Comparison of ENCODE assay signal across 9 mouse cellular contexts in the genomic region with DNA sequence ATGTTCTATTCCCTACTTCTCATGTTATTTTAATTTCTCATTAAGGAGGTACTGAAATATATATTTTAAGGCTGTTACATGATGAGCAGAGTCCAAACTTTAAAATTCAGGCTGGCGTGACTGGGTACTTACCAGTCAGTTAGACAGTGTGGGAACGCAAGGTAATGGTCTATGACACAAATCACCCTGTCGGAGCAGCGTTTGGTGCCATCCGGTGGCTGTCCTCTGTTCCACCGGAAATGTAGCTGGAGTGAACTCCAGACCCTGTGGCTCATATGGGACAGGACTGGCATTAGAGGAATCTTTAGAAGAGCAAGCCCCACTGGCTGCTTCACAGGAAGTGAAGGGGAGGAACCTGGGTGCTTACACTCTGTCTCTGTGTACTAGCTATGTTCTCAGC.
DNase-seq lines count a peak whose midpoint lies in the region; ATAC-seq and TF ChIP-seq lines count a peak whose summit lies in the region.
"Had no signal": no experiment of that assay in that cellular context is flagged by ENCODE, and none has a peak within 500 bp of the region (broad histone marks: within the 10 kb centered on the region; RNA-seq: fewer than 3 reads in every experiment).

No protein-coding gene starts in this region.

- no peaks in the 10 kb centered on the region for H3K9me3 ChIP-seq in heart, postnatal 0 days (replicated peaks; ENCODE audit: control insufficient read depth, low read length)
- no peaks in the 10 kb centered on the region for H3K9me3 ChIP-seq in heart, embryonic 11.5 days (replicated peaks; ENCODE audit: control insufficient read depth, low read length)
- H3K9me3 ChIP-seq in midbrain, postnatal 0 days (ENCODE audit: low read length), result no peaks in the 10 kb centered on the region
- H3K9me3 ChIP-seq: liver, embryonic 15.5 days had no signal

- WGBS in heart, postnatal 0 days, result 43% methylated on average over 6 of the region's 6 CpGs
- 48% methylated on average over 6 of the region's 6 CpGs for WGBS in heart, embryonic 11.5 days (ENCODE audit: insufficient replicate concordance)
- 54% methylated on average over 6 of the region's 6 CpGs for WGBS in midbrain, postnatal 0 days

- H3K4me2 ChIP-seq in heart, postnatal 0 days (ENCODE audit: low read depth, low read length), result no peak overlapping the region
- H3K4me2 ChIP-seq in heart, embryonic 11.5 days, result no peak overlapping the region
- no peak overlapping the region for H3K4me2 ChIP-seq in midbrain, postnatal 0 days (ENCODE audit: low read depth, low read length, poor library complexity, severe bottlenecking)
- H3K4me2 ChIP-seq: liver, embryonic 15.5 days had no signal

- no peak overlapping the region for H3K27ac ChIP-seq in heart, postnatal 0 days (ENCODE audit: low read depth)
- no peak overlapping the region for H3K27ac ChIP-seq in heart, embryonic 11.5 days (ENCODE audit: low read depth, low read length)
- H3K27ac ChIP-seq in midbrain, postnatal 0 days (ENCODE audit: low read depth, low read length), result no peak overlapping the region
- H3K27ac ChIP-seq: liver, embryonic 15.5 days had no signal

- no peaks in the 10 kb centered on the region for H3K4me1 ChIP-seq in heart, postnatal 0 days (ENCODE audit: control insufficient read depth, insufficient read depth)
- no peaks in the 10 kb centered on the region for H3K4me1 ChIP-seq in heart, embryonic 11.5 days (ENCODE audit: control insufficient read depth, insufficient read depth, low read length)
- no peaks in the 10 kb centered on the region for H3K4me1 ChIP-seq in midbrain, postnatal 0 days (ENCODE audit: insufficient read depth, low read length)
- H3K4me1 ChIP-seq: liver, embryonic 15.5 days had no signal

- ATAC-seq in heart, postnatal 0 days (ENCODE audit: insufficient read depth, low read depth), result no peak
- no peak for ATAC-seq in heart, embryonic 11.5 days (replicated peaks; ENCODE audit: insufficient number of reproducible peaks, low FRiP score, low TSS enrichment)
- no peak for ATAC-seq in midbrain, postnatal 0 days (ENCODE audit: low FRiP score)

- TF ChIP-seq CTCF in heart, postnatal 0 days (IDR thresholded peaks at IDR 0.05; ENCODE audit: low read depth), result peak; percentile 57
- TF ChIP-seq CTCF in midbrain, postnatal 0 days (IDR thresholded peaks at IDR 0.05), result peak; percentile 77

- H3K4me3 ChIP-seq in heart, postnatal 0 days (ENCODE audit: low read depth, low read length), result no peak overlapping the region
- H3K4me3 ChIP-seq in heart, embryonic 11.5 days (ENCODE audit: low read depth, low read length), result no peak overlapping the region
- H3K4me3 ChIP-seq in midbrain, postnatal 0 days (ENCODE audit: low read depth, low read length), result no peak overlapping the region
- H3K4me3 ChIP-seq: liver, embryonic 15.5 days had no signal

- DNase-seq in heart, postnatal 0 days (ENCODE audit: low spot score), result peak; percentile 10
- DNase-seq in 3134 (ENCODE audit: extremely low read depth, insufficient read length, low spot score), result peak; percentile 5
- DNase-seq in embryo, embryonic 10 days (ENCODE audit: low spot score), result peak; percentile 70
- DNase-seq in layer of hippocampus, postnatal 36 days, result peak; percentile 21 to 30
- DNase-seq in midbrain, postnatal 0 days (ENCODE audit: low spot score), result peak; percentile 66
- DNase-seq in cerebellum, adult 18-20 months, result no peak
- no peak for DNase-seq in urinary bladder, postnatal 14 days (ENCODE audit: low spot score)

- no peak for TF ChIP-seq EP300 in heart, postnatal 0 days (IDR thresholded peaks at IDR 0.05; ENCODE audit: low read depth)

- no peak overlapping the region for H3K9ac ChIP-seq in heart, postnatal 0 days (replicated peaks; ENCODE audit: low read depth, low read length)
- H3K9ac ChIP-seq in heart, embryonic 11.5 days (ENCODE audit: low read depth, low read length), result no peak overlapping the region
- H3K9ac ChIP-seq in midbrain, postnatal 0 days (replicated peaks; ENCODE audit: low read length, poor library complexity, severe bottlenecking), result no peak overlapping the region
- H3K9ac ChIP-seq: liver, embryonic 15.5 days had no signal

- H3K27me3 ChIP-seq in heart, postnatal 0 days (ENCODE audit: control insufficient read depth, insufficient read depth, low read length), result no peaks in the 10 kb centered on the region
- no peaks in the 10 kb centered on the region for H3K27me3 ChIP-seq in heart, embryonic 11.5 days (ENCODE audit: control insufficient read depth, insufficient read depth, low read length)
- H3K27me3 ChIP-seq in midbrain, postnatal 0 days (ENCODE audit: insufficient read depth, low read length), result no peaks in the 10 kb centered on the region
- H3K27me3 ChIP-seq: liver, embryonic 15.5 days had no signal

- no peaks in the 10 kb centered on the region for H3K36me3 ChIP-seq in heart, postnatal 0 days (replicated peaks; ENCODE audit: control insufficient read depth, insufficient read depth, low read length)
- H3K36me3 ChIP-seq in heart, embryonic 11.5 days (ENCODE audit: control insufficient read depth, insufficient read depth, low read length), result no peaks in the 10 kb centered on the region
- H3K36me3 ChIP-seq in midbrain, postnatal 0 days (ENCODE audit: insufficient read depth, low read length), result no peaks in the 10 kb centered on the region
- H3K36me3 ChIP-seq: liver, embryonic 15.5 days had no signal

Comparison
In these comparisons a context has a peak if more than half of its experiments do, and no peak if none do; other contexts are left out.
1. DNase-seq: peak in heart, postnatal 0 days (single experiment), 3134 (single experiment), embryo, embryonic 10 days (single experiment), layer of hippocampus, postnatal 36 days (2 of 2) and midbrain, postnatal 0 days (single experiment); none in cerebellum, adult 18-20 months (0 of 2) and urinary bladder, postnatal 14 days (single experiment).